ENCODE assay signal across 1 mouse cellular context in the genomic region with DNA sequence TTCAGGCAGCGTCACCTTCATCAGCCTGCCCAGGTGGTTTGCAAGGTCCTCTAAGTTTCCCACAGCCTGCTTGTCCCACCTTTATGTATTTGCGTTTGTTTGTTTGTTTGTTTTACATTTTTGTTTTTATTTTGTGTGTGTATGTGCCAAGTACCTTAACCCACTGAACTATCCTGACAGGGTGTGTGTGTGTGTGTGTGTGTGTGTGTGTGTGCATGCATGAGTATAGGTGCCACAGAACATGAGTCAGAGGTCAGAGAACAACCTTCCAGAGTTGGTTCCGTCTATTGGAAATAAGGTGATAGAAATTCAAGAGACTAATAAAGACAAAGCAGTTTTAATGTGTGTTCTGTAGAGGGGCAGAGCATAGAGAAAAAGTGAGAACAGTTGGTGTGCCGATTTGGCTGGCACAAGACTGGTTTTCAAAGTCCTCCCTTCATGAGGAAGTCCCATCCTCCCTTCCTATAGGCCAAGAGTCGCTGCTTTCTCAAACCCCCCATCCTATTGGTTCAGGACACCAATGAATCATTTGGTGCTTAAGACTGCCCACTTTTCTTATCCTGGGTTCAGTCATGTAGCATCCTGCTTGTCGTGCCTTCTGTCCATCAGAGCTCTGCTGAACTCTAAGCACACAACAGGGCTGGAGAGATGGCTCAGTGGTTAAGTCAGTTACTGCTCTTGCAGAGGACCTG.
TF ChIP-seq lines count a peak whose summit lies in the region.

No protein-coding gene starts in this region.

TF ChIP-seq in CH12.LX, 34 proteins besides CTCF, POLR2A, EP300 and RAD21 (continued from another document):
- 0 out of 2 replicates have a peak, but pooled peaks have one; percentile 35 for TF ChIP-seq NELFE (IDR thresholded peaks at IDR 0.05; ENCODE audit: low read depth, low read length)
- no peak for TF ChIP-seq USF1 (IDR thresholded peaks at IDR 0.05; ENCODE audit: low read depth, low read length)
- no peak for TF ChIP-seq MEF2A (IDR thresholded peaks at IDR 0.05; ENCODE audit: borderline replicate concordance, low read depth, low read length)
- TF ChIP-seq NRF1 (IDR thresholded peaks at IDR 0.05; ENCODE audit: low read depth, low read length), result no peak
- TF ChIP-seq USF2 (conservative IDR thresholded peaks at IDR 0.05; ENCODE audit: low read depth, low read length), result no peak
- TF ChIP-seq HCFC1 (IDR thresholded peaks at IDR 0.05; ENCODE audit: low read depth, low read length), result no peak
- no peak for TF ChIP-seq ZMIZ1 (IDR thresholded peaks at IDR 0.05; ENCODE audit: low read depth, low read length)
